Mouse (Mus musculus): ENCODE results near the gene Ing3.

The Ing3 gene

GRCm38 (mm10) chr6:21949226-21949731 lies at the start of gene Ing3:
TSS of gene Ing3 (plus strand) at chr6:21949571.
- peak; percentile 97 to 99 for DNase-seq

- DNase-seq = no peak
Observed at GRCm38 (mm10) chr6:21909720-21910119, 39.7 kb upstream of the Ing3 start.

GRCm38 (mm10) chr6:21910804-21911203 lies 38.6 kb upstream of the Ing3 start:
- DNase-seq = no peak

GRCm38 (mm10) chr6:21916591-21916990 lies 32.8 kb upstream of the Ing3 start:
- DNase-seq = no peak

- DNase-seq = no peak
Observed at GRCm38 (mm10) chr6:21924150-21924549, 25.2 kb upstream of the Ing3 start.

- DNase-seq = no peak
Observed at GRCm38 (mm10) chr6:21937981-21938635, 11.3 kb upstream of the Ing3 start.

- peak; percentile 98 to 99 for DNase-seq
Observed at GRCm38 (mm10) chr6:21949771-21950448, 539 bp downstream of the Ing3 start.

GRCm38 (mm10) chr6:21950676-21951075 lies 1.3 kb downstream of the Ing3 start:
- DNase-seq = peak in 1 of 2 experiments; percentile 19

- no peak for DNase-seq
Observed at GRCm38 (mm10) chr6:21955468-21955867, 6.1 kb downstream of the Ing3 start.

GRCm38 (mm10) chr6:21958922-21959321 lies 9.6 kb downstream of the Ing3 start:
- DNase-seq = no peak

GRCm38 (mm10) chr6:21959909-21960308 lies 10.5 kb downstream of the Ing3 start:
- DNase-seq = no peak

GRCm38 (mm10) chr6:21977532-21977931 lies 28.2 kb downstream of the Ing3 start:
- no peak for DNase-seq

GRCm38 (mm10) chr6:21981114-21981513 lies 31.7 kb downstream of the Ing3 start:
- DNase-seq = no peak

GRCm38 (mm10) chr6:21984990-21985731 lies 35.8 kb downstream of the Ing3 start:
- peak; percentile 40 to 66 for DNase-seq

GRCm38 (mm10) chr6:21985732-21986540 lies 36.6 kb downstream of the Ing3 start, which contains the start of gene Cped1:
TSS of gene Cped1 (plus strand) at chr6:21985916.
- DNase-seq = peak; percentile 72 to 80

- peak; percentile 57 to 63 for DNase-seq
Observed at GRCm38 (mm10) chr6:21986660-21987331, 37.4 kb downstream of the Ing3 start.

GRCm38 (mm10) chr6:21987554-21987953 lies 38.2 kb downstream of the Ing3 start:
- DNase-seq = no peak

GRCm38 (mm10) chr6:21988296-21988695 lies 38.9 kb downstream of the Ing3 start:
- DNase-seq = no peak

GRCm38 (mm10) chr6:21989081-21989480 lies 39.7 kb downstream of the Ing3 start:
- DNase-seq = no peak

GRCm38 (mm10) chr6:21990181-21991135 lies 41.1 kb downstream of the Ing3 start:
- DNase-seq = no peak

GRCm38 (mm10) chr6:21991151-21991550 lies 41.8 kb downstream of the Ing3 start:
- no peak for DNase-seq
